Mouse (Mus musculus) ES-Bruce4 (cell line): ENCODE results near the gene Card19. TPM values are rescaled to one million over a fixed set of nuclear protein-coding genes. Genes with fewer than 3 reads are reported as not detected.

ENCODE experiments used
- H3K27ac ChIP-seq: 2 replicates; pipeline ENCODE4 v1.5.1; 2012; ENCODE audit warnings: low read length, inconsistent platforms; ENCODE audit not compliant: insufficient read depth
- H3K27me3 ChIP-seq: 2 replicates; pipeline ENCODE4 v1.6.1; 2012; ENCODE audit warnings: mild to moderate bottlenecking, low read length, inconsistent platforms; ENCODE audit not compliant: control insufficient read depth, poor library complexity, insufficient read depth, severe bottlenecking
- H3K36me3 ChIP-seq: 2 replicates; pipeline ENCODE4 v1.6.1; 2012; ENCODE audit warnings: inconsistent platforms, mild to moderate bottlenecking, low read length, moderate library complexity; ENCODE audit not compliant: control insufficient read depth, poor library complexity, insufficient read depth, severe bottlenecking
- H3K4me1 ChIP-seq: one replicate; pipeline ENCODE4 v1.8.1; 2011; ENCODE audit warnings: low read length; ENCODE audit not compliant: control insufficient read depth, insufficient read depth
- H3K4me3 ChIP-seq: 2 replicates; pipeline ENCODE4 v1.5.1; 2011; ENCODE audit warnings: low read depth, mild to moderate bottlenecking, low read length
- H3K9ac ChIP-seq: 2 replicates; pipeline ENCODE4 v1.6.1; 2012; ENCODE audit warnings: low read depth, mild to moderate bottlenecking, inconsistent platforms; ENCODE audit not compliant: poor library complexity, severe bottlenecking
- H3K9me3 ChIP-seq: replicated peaks from 2 replicates; pipeline ENCODE4 v1.6.1; 2012; ENCODE audit warnings: mild to moderate bottlenecking, low read length, inconsistent platforms; ENCODE audit not compliant: control insufficient read depth, poor library complexity, insufficient read depth, severe bottlenecking
- CTCF ChIP-seq: IDR thresholded peaks from one replicate; pipeline ENCODE4 v1.8.1; 2011; ENCODE audit warnings: low read depth, low read length
- EP300 ChIP-seq: IDR thresholded peaks from 2 replicates; pipeline ENCODE4 v1.6.1; 2011; ENCODE audit warnings: low read depth, low read length; ENCODE audit not compliant: insufficient read depth
- POLR2A ChIP-seq: IDR thresholded peaks from one replicate; pipeline ENCODE4 v1.8.1; 2011; ENCODE audit warnings: low read length; ENCODE audit not compliant: insufficient read depth
- polyA plus RNA-seq: library from polyadenylated mRNA; stranded (reverse); fragments of >200 nt; gene quantifications from 2 replicates; pipeline ENCODE4 v1.2.4, GENCODE M21; 2011; ENCODE audit warnings: low read depth; ENCODE audit not compliant: missing spikeins, insufficient read depth, insufficient read length

Gene Card19
- polyA plus RNA-seq, 1 experiment = 22.1 TPM

DNA sequence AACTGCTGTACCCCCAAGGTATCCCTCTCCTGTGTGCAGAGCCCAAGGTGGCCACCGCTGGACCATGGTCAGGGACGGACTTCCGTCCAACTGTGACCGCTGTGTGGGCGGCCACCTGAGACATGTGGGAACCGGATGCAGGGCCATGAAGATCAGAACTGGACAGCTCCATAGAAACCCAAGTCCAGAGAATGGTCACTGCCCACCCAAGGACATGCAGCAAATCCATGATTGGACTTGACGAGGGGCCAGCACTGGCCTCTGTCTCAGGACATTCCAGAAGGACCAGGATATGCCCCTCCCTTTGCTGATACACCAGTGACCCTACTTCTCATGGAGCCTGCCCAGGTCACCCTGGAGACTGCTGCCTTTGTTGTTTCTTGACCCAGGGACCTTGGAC, 20.2 kb downstream of the Card19 start:
- Histone ChIP-seq H3K36me3 (no peaks in the 10 kb centered on the region), H3K4me1 (peaks cover under 1% of the 10 kb centered on the region), H3K27ac (no peak overlapping the region), H3K4me3 (no peak overlapping the region), H3K27me3 (no peaks in the 10 kb centered on the region), H3K9me3 (no peaks in the 10 kb centered on the region), H3K9ac (no peak overlapping the region)
- TF ChIP-seq CTCF (no peak), EP300 (no peak), POLR2A (no peak)

DNA sequence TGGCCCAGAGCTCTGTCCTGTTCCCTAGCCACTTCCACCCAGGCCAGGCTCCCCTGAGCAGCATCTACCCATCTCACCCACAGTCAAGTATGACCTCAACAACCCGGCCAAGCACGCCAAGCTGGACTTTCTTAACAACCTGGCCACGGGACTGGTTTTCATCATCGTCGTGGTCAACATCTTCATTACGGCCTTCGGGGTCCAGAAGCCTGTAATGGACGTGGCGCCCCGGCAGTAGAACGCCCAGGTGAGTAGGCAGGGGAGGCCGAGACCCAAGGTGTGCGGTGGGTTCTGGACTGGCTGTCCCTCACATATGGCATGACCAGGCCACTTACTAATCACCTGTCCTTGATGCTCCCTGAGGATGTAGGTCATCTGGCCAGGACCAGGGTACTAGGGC, 21.0 kb downstream of the Card19 start:
- Histone ChIP-seq H3K27me3 (no peaks in the 10 kb centered on the region), H3K9ac (no peak overlapping the region), H3K9me3 (no peaks in the 10 kb centered on the region), H3K4me1 (peaks cover 2% of the 10 kb centered on the region), H3K4me3 (no peak overlapping the region), H3K27ac (no peak overlapping the region), H3K36me3 (no peaks in the 10 kb centered on the region)
- no peak for TF ChIP-seq CTCF
- TF ChIP-seq EP300 = no peak
- no peak for TF ChIP-seq POLR2A

DNA sequence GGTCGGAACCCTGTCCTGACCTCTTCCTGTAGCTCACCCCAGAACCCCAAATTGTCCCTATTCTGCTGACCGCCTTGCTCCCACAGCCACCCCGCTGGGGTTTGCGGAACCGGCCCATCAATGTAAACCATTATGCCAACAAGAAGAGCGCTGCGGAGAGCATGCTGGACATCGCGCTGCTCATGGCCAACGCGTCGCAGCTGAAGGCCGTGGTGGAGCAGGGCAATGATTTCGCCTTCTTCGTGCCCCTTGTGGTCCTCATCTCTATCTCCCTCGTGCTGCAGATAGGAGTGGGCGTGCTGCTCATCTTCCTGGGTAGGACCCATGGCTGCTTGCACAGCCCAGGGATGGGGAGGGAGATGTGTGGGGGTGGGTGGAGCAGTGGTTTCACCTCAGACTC, 22.2 kb downstream of the Card19 start:
- H3K4me1 ChIP-seq = peaks cover 2% of the 10 kb centered on the region
- H3K9me3 ChIP-seq = no peaks in the 10 kb centered on the region
- no peak overlapping the region for H3K9ac ChIP-seq
- H3K4me3 ChIP-seq = no peak overlapping the region
- no peaks in the 10 kb centered on the region for H3K27me3 ChIP-seq
- no peak for TF ChIP-seq EP300
- TF ChIP-seq CTCF = no peak
- no peak for TF ChIP-seq POLR2A
- no peak overlapping the region for H3K27ac ChIP-seq
- no peaks in the 10 kb centered on the region for H3K36me3 ChIP-seq

DNA sequence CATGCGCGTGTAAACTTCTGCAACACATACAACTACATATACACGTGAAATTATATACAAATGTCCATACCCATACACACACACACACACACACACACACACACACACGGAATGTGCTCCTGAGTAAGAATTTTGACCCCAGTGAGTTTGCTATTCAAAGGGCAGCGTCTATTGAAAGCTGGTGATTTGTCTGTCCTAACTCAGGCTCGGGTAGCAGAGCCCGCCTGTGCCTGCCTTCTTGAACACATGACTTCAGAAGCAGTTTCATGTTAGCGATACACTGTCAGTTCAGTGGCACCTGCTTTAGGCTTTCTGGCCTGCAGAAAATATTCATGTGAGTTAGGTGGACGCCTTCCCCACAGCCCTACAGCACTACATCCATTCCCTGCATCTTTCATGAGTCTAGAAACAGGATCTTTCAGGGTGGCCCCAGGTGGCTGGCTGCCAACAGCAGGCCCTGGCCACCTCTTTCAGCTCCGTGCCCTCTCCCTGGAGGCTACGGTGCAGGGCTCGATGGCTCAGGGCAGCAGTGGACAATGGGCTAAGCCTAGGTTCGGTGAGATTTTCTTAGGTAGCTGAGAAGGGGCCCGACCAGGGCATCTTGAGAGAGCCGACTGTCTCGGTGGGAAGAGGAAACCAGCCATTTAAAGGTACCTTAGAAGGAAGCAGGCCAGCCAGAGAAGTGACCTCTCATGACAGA, 23.5 kb downstream of the Card19 start:
- peaks cover 2% of the 10 kb centered on the region for H3K4me1 ChIP-seq
- H3K36me3 ChIP-seq = no peaks in the 10 kb centered on the region
- no peaks in the 10 kb centered on the region for H3K27me3 ChIP-seq
- no peak for TF ChIP-seq POLR2A
- no peak for TF ChIP-seq EP300
- no peak for TF ChIP-seq CTCF
- H3K9me3 ChIP-seq = no peaks in the 10 kb centered on the region
- no peak overlapping the region for H3K9ac ChIP-seq
- no peak overlapping the region for H3K4me3 ChIP-seq
- H3K27ac ChIP-seq = no peak overlapping the region

DNA sequence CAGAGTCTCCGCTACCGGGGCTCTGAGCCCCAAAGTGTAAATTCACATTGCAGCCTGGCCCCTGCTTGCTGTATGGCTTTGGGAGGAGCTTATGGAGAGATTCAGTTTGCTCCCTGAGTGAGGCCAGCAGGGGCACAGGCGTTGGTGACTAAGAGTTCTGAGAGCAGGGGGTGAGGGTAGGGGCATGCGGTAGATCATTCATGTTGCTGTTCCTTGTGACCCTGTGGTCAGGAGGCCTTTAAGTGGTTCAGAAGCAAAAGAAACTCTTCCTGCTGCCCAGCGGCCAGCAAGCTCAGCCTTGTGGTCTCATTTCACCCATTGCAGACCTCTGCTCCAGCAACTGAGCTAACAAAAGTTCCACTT, 24.2 kb downstream of the Card19 start:
- Histone ChIP-seq H3K9ac (no peak overlapping the region), H3K27me3 (no peaks in the 10 kb centered on the region), H3K9me3 (no peaks in the 10 kb centered on the region), H3K4me3 (no peak overlapping the region), H3K4me1 (peaks cover 2% of the 10 kb centered on the region), H3K27ac (no peak overlapping the region), H3K36me3 (no peaks in the 10 kb centered on the region)
- no peak for TF ChIP-seq POLR2A
- TF ChIP-seq CTCF = no peak
- no peak for TF ChIP-seq EP300

DNA sequence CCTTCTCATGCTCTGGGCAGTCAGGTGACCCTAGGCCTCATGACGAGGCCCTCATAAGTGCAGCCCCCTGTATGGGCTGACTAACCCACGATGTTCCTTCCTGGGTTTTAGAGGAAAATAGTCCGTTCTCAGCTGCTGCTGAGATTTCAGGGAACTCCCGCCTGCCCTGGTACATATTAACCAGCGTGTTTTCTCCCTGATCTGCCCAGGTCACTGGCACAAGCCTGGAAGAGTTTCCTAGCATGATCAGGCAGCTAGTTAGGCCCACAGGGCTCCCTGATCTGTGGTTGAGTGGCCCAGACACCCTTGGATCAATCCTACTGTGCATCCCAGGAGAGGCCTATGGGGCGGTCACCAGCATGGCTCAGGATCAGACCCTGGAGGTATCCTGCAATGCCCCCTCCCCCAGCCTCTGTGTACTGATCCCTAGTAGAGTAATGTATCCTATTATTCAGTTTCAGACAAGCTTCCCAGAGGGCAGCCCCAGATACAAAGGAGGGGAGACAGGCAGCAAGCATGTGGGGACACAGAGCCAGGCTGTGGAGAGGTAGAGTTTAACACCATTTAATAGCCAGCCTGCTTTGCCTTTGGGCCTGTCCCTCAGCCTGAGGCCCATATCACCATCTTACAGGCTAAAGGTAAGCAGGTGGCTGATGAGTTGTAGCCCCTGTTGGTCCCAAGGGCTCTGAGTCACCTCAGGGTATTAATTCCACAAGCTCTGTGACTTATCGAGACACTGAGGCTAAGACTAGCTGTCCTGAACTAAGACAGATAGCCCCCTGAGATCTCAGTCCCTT, 24.8 kb downstream of the Card19 start:
- Histone ChIP-seq H3K4me1 (peaks cover 2% of the 10 kb centered on the region), H3K36me3 (no peaks in the 10 kb centered on the region), H3K9me3 (no peaks in the 10 kb centered on the region), H3K27me3 (no peaks in the 10 kb centered on the region), H3K27ac (no peak overlapping the region), H3K9ac (no peak overlapping the region), H3K4me3 (no peak overlapping the region)
- TF ChIP-seq EP300 = no peak
- TF ChIP-seq POLR2A = no peak
- TF ChIP-seq CTCF = no peak
